Mouse (Mus musculus): ENCODE measurements around the gene Hspb6.

DNA sequence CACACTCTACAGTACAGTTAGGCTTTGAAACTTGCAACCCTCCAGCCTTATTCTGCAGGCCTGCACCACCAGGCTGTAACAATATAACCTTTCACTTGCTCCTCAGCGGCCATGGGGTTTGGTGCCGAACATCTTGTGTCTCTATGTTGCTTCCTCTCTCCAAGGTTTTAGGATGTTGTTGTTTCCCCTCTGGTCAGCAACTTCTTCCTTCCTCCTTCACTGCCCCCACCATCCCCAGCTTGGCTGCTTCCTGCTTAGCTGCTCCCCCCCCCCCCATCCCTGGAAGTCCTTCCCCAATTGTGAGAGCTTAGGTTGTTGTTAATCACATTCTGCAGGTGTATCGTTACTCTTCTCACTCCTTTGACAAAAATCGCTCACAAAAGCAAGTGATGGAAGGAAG, 43.9 kb upstream of the Hspb6 start:
- TF ChIP-seq CTCF (IDR thresholded peaks at IDR 0.05; ENCODE audit: low read depth, low read length) (no peak), EP300 (IDR thresholded peaks at IDR 0.05; ENCODE audit: insufficient read depth, low read depth, low read length) (no peak), POLR2A (IDR thresholded peaks at IDR 0.05; ENCODE audit: insufficient read depth, low read length) (no peak)
